11 mouse cellular contexts compared by ENCODE assay signal in the genomic region with DNA sequence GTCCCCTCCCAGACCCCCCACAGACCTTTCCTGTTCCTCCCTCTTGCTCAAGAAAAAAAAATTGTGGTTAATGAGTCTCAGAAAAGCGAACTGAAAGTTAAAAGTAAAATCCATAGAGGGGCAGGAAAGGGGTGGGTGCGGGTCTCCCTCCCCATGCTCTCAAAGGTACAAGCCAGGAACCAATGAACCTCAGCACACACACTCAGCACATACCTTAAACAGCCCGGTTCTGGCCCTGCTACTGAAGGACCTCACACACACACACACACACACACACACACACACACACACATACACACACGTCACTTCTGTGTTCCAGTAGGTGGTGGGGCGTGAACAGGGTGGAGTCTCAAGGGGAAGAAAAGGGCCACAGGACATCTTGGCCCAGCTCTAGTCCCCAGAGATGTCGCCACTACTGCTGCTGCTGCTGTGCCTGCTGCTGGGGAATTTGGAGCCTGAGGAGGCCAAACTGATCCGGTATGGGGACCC. TPM values are rescaled to one million over a fixed set of nuclear protein-coding genes. Genes with fewer than 3 reads are reported as not detected.
DNase-seq lines count a peak whose midpoint lies in the region; ATAC-seq lines count a peak whose summit lies in the region.
"Had no signal": no experiment of that assay in that cellular context is flagged by ENCODE, and none has a peak within 500 bp of the region (broad histone marks: within the 10 kb centered on the region; RNA-seq: fewer than 3 reads in every experiment).

TSS of gene Napsa (plus strand) at position 168 of the 489 bp plus-strand sequence.

- intact Hi-C loops in left cerebral cortex, postnatal 36 days (cut with DNase I): no loop called here

- peak; percentile 83 for ATAC-seq in granulocyte monocyte progenitor cell, adult 5-6 weeks (replicated peaks; ENCODE audit: poor library complexity, severe bottlenecking)
- ATAC-seq in lung, embryonic 15.5 days (ENCODE audit: borderline replicate concordance, extremely low read depth, low FRiP score, low TSS enrichment): peak; percentile 58
- ATAC-seq in intestine, embryonic 16.5 days: no peak
- ATAC-seq: midbrain, embryonic 13.5 days had no signal

- WGBS in lung, embryonic 15.5 days: 42% methylated on average over 7 of the region's 7 CpGs
- 34% methylated on average over 7 of the region's 7 CpGs for WGBS in intestine, embryonic 16.5 days

- H3K27me3 ChIP-seq in lung, embryonic 15.5 days: no peaks in the 10 kb centered on the region
- H3K27me3 ChIP-seq in intestine, embryonic 16.5 days (replicated peaks; ENCODE audit: control insufficient read depth, insufficient read depth, low read length): no peaks in the 10 kb centered on the region

- peak; percentile 20 for DNase-seq in adrenal gland, postnatal 10 days
- no peak for DNase-seq in adrenal gland, adult 18-20 months (ENCODE audit: low spot score in 2 of 2)
- peak; percentile 45 for DNase-seq in spleen, adult 12 weeks (ENCODE audit: low spot score)
- no peak for DNase-seq in left cerebral cortex, postnatal 36 days (ENCODE audit: low spot score in 2 of 2)
- DNase-seq in urinary bladder, adult 2 months (ENCODE audit: low spot score): no peak
- DNase-seq: cerebellum, adult 2 months had no signal

- H3K9me3 ChIP-seq in lung, embryonic 15.5 days: no peaks in the 10 kb centered on the region
- H3K9me3 ChIP-seq in intestine, embryonic 16.5 days (ENCODE audit: control insufficient read depth, low read length): no peaks in the 10 kb centered on the region
- H3K9me3 ChIP-seq: heart, embryonic 13.5 days; midbrain, embryonic 13.5 days had no signal

- peak within 1 kb of the TSS; percentile 17; the same call in 1 of the 2 replicates for H3K27ac ChIP-seq in lung, embryonic 15.5 days
- no peak within 1 kb of the TSS for H3K27ac ChIP-seq in intestine, embryonic 16.5 days (ENCODE audit: low read length)
- H3K27ac ChIP-seq: heart, embryonic 13.5 days; midbrain, embryonic 13.5 days had no signal

- no peaks in the 10 kb centered on the region for H3K36me3 ChIP-seq in lung, embryonic 15.5 days
- H3K36me3 ChIP-seq in intestine, embryonic 16.5 days (ENCODE audit: control insufficient read depth, insufficient read depth, low read length): no peaks in the 10 kb centered on the region
- H3K36me3 ChIP-seq: heart, embryonic 13.5 days; midbrain, embryonic 13.5 days had no signal

- no peaks in the 10 kb centered on the region for H3K4me1 ChIP-seq in lung, embryonic 15.5 days
- H3K4me1 ChIP-seq in intestine, embryonic 16.5 days (ENCODE audit: control insufficient read depth, insufficient read depth, low read length): no peaks in the 10 kb centered on the region
- H3K4me1 ChIP-seq: heart, embryonic 13.5 days; midbrain, embryonic 13.5 days had no signal

- no peak within 1 kb of the TSS; the same call in 1 of the 2 replicates for H3K4me2 ChIP-seq in lung, embryonic 15.5 days
- no peak within 1 kb of the TSS for H3K4me2 ChIP-seq in intestine, embryonic 16.5 days (ENCODE audit: low read depth, low read length)
- H3K4me2 ChIP-seq: heart, embryonic 13.5 days; midbrain, embryonic 13.5 days had no signal

- no peak within 1 kb of the TSS for H3K4me3 ChIP-seq in lung, embryonic 15.5 days
- H3K4me3 ChIP-seq in intestine, embryonic 16.5 days (ENCODE audit: low read length): no peak within 1 kb of the TSS
- H3K4me3 ChIP-seq: heart, embryonic 13.5 days; midbrain, embryonic 13.5 days had no signal

- H3K9ac ChIP-seq in lung, embryonic 15.5 days: no peak within 1 kb of the TSS
- no peak within 1 kb of the TSS for H3K9ac ChIP-seq in intestine, embryonic 16.5 days (ENCODE audit: low read depth, low read length)
- H3K9ac ChIP-seq: heart, embryonic 13.5 days; midbrain, embryonic 13.5 days had no signal

RNA-seq across cellular contexts. Expression of gene Napsa, which starts in this region (rescaled TPM):
- 1 to 10 TPM; 3.2 to 3.9 TPM for total RNA-seq in adrenal gland, postnatal 10 days (2021)
- total RNA-seq in adrenal gland, adult 18-20 months (2021): 1 to 10 TPM; 1.3 to 1.6 TPM
- total RNA-seq in granulocyte monocyte progenitor cell, adult 5-6 weeks (2014; fragmentation: Nextera tagmentation): 258 and 328 TPM in 2 replicates
- total RNA-seq in granulocyte monocyte progenitor cell, adult 5-6 weeks (2017): 107 and 112 TPM in 2 replicates
- polyA plus RNA-seq in lung, embryonic 15.5 days (2015; fragmentation: Nextera tagmentation; extraction: Ambion mirVana): 30.9 and 42.2 TPM in 2 replicates
- polyA plus RNA-seq in intestine, embryonic 16.5 days (2015; fragmentation: Nextera tagmentation; extraction: Ambion mirVana): 3.4 and 3.9 TPM in 2 replicates
- not detected for total RNA-seq in left cerebral cortex, postnatal 36 days (2021)
- polyA plus RNA-seq in urinary bladder, adult 2 months (2012; rRNA removed): 5.3 TPM in 2 replicates

Comparison
In these comparisons a context has a peak if more than half of its experiments do, and no peak if none do; other contexts are left out.
1. RNA of gene Napsa (total RNA-seq): 107 to 328 TPM in granulocyte monocyte progenitor cell, adult 5-6 weeks; 3.2 to 3.9 TPM in adrenal gland, postnatal 10 days, 1.3 to 1.6 TPM in adrenal gland, adult 18-20 months and not detected in left cerebral cortex, postnatal 36 days; every median in the first group is over 10 times any median in the second.
2. DNase-seq: peak in adrenal gland, postnatal 10 days (single experiment) and spleen, adult 12 weeks (single experiment); none in adrenal gland, adult 18-20 months (0 of 2), left cerebral cortex, postnatal 36 days (0 of 2) and urinary bladder, adult 2 months (single experiment).